Comparison of ENCODE assay signal across 8 mouse cellular contexts in genomic region chr8:106870051-106870450, GRCm38 (mm10). TPM values are rescaled to one million over a fixed set of nuclear protein-coding genes. Genes with fewer than 3 reads are reported as not detected.
DNase-seq lines count a peak whose midpoint lies in the region; ATAC-seq lines count a peak whose summit lies in the region.

Gene Has3, plus strand, starts transcription at chr8:106870242.

- no peak for ATAC-seq in embryonic facial prominence, embryonic 11.5 days (replicated peaks; ENCODE audit: insufficient number of reproducible peaks, low FRiP score, low TSS enrichment, low read depth)
- ATAC-seq in liver, embryonic 13.5 days (ENCODE audit: low read depth): no peak
- no peak for ATAC-seq in erythroid progenitor cell, adult 5-6 weeks (replicated peaks; ENCODE audit: low FRiP score, poor library complexity, severe bottlenecking)

- no peak for DNase-seq in left cerebral cortex, postnatal 4 days
- no peak for DNase-seq in left cerebral cortex, postnatal 10 days (ENCODE audit: extremely low spot score in 1 of 2, low spot score in 2 of 2)
- DNase-seq in embryonic facial prominence, embryonic 11.5 days (ENCODE audit: low spot score): peak; percentile 49
- DNase-seq in hindbrain, embryonic 10.5 days (ENCODE audit: low spot score): peak; percentile 32
- DNase-seq in liver, embryonic 13.5 days: no peak
- DNase-seq in right cerebral cortex, postnatal 4 days: peak; percentile 52
- no peak for DNase-seq in layer of hippocampus, postnatal 36 days

- no peaks in the 10 kb centered on the region for H3K36me3 ChIP-seq in embryonic facial prominence, embryonic 11.5 days (replicated peaks; ENCODE audit: control insufficient read depth, insufficient read depth, low read depth, low read length)
- H3K36me3 ChIP-seq in hindbrain, embryonic 10.5 days: peaks cover 14% of the 10 kb centered on the region
- peaks cover 8% of the 10 kb centered on the region for H3K36me3 ChIP-seq in liver, embryonic 13.5 days

- WGBS in embryonic facial prominence, embryonic 11.5 days: under 1% methylated on average over 18 of the region's 18 CpGs
- 2% methylated on average over 18 of the region's 18 CpGs for WGBS in hindbrain, embryonic 10.5 days
- WGBS in liver, embryonic 13.5 days (ENCODE audit: insufficient replicate concordance): 2% methylated on average over 18 of the region's 18 CpGs

- intact Hi-C loops in left cerebral cortex, postnatal 4 days (cut with DNase I): loop anchor here (5.0 kb wide), 1 partner anchor 153 kb away; no protein-coding TSS in a partner anchor
- intact Hi-C loops in left cerebral cortex, postnatal 10 days (cut with DNase I): loop anchor here (5.0 kb wide), 1 partner anchor 153 kb away; no protein-coding TSS in a partner anchor

- no peaks in the 10 kb centered on the region for H3K9me3 ChIP-seq in embryonic facial prominence, embryonic 11.5 days (replicated peaks; ENCODE audit: control insufficient read depth, low read length)
- no peaks in the 10 kb centered on the region for H3K9me3 ChIP-seq in hindbrain, embryonic 10.5 days
- no peaks in the 10 kb centered on the region for H3K9me3 ChIP-seq in liver, embryonic 13.5 days (replicated peaks)

- H3K9ac ChIP-seq in embryonic facial prominence, embryonic 11.5 days (replicated peaks; ENCODE audit: low read length): peak within 1 kb of the TSS; percentile 47
- H3K9ac ChIP-seq in liver, embryonic 13.5 days: peak within 1 kb of the TSS; percentile 39; the same call in 1 of the 2 replicates

- H3K27ac ChIP-seq in embryonic facial prominence, embryonic 11.5 days (replicated peaks; ENCODE audit: low read depth, low read length): no peak within 1 kb of the TSS
- peak within 1 kb of the TSS; percentile 79 for H3K27ac ChIP-seq in hindbrain, embryonic 10.5 days
- H3K27ac ChIP-seq in liver, embryonic 13.5 days: no peak within 1 kb of the TSS

- H3K4me3 ChIP-seq in embryonic facial prominence, embryonic 11.5 days (ENCODE audit: low read depth, low read length): peak within 1 kb of the TSS; percentile 46
- peak within 1 kb of the TSS; percentile 65 for H3K4me3 ChIP-seq in hindbrain, embryonic 10.5 days
- peak within 1 kb of the TSS; percentile 53 for H3K4me3 ChIP-seq in liver, embryonic 13.5 days (replicated peaks)

- H3K27me3 ChIP-seq in embryonic facial prominence, embryonic 11.5 days (ENCODE audit: control insufficient read depth, insufficient read depth, low read length): peaks cover 12% of the 10 kb centered on the region
- peaks cover 76% of the 10 kb centered on the region for H3K27me3 ChIP-seq in hindbrain, embryonic 10.5 days (ENCODE audit: insufficient read depth, poor library complexity, severe bottlenecking)
- H3K27me3 ChIP-seq in liver, embryonic 13.5 days: peaks cover 81% of the 10 kb centered on the region

- H3K4me2 ChIP-seq in embryonic facial prominence, embryonic 11.5 days (ENCODE audit: low read depth, low read length): peak within 1 kb of the TSS; percentile 95
- peak within 1 kb of the TSS; percentile 68 for H3K4me2 ChIP-seq in liver, embryonic 13.5 days

- peaks cover 9% of the 10 kb centered on the region for H3K4me1 ChIP-seq in embryonic facial prominence, embryonic 11.5 days (ENCODE audit: control insufficient read depth, insufficient read depth, low read length)
- H3K4me1 ChIP-seq in hindbrain, embryonic 10.5 days (replicated peaks): peaks cover 39% of the 10 kb centered on the region
- H3K4me1 ChIP-seq in liver, embryonic 13.5 days (replicated peaks): peaks cover 30% of the 10 kb centered on the region

RNA-seq across cellular contexts. Expression of gene Has3, which starts in this region (rescaled TPM):
- 10 to 100 TPM; 16.7 to 17.7 TPM for total RNA-seq in left cerebral cortex, postnatal 4 days (2021)
- total RNA-seq in left cerebral cortex, postnatal 10 days (2021): 1 to 10 TPM; 5.6 to 6.1 TPM
- 0.18 and 0.31 TPM in 2 replicates for polyA plus RNA-seq in embryonic facial prominence, embryonic 11.5 days (2014; fragmentation: Nextera tagmentation; extraction: Ambion mirVana)
- 0.04 and 0.13 TPM in 2 replicates for polyA plus RNA-seq in hindbrain, embryonic 10.5 days (2016; fragmentation: Nextera tagmentation; extraction: Ambion mirVana)
- polyA plus RNA-seq in liver, embryonic 13.5 days (2015; fragmentation: Nextera tagmentation; extraction: Ambion mirVana): 0.02 TPM in 1 of 2 replicates, not detected in the other
- not detected in 2 replicates for total RNA-seq in erythroid progenitor cell, adult 5-6 weeks (2015; ENCODE audit: low replicate concordance)
- 0.51 TPM in 1 of 2 replicates, not detected in the other for total RNA-seq in erythroid progenitor cell, adult 5-6 weeks (2017; ENCODE audit: low replicate concordance)
- total RNA-seq in layer of hippocampus, postnatal 36 days (2021): 1 to 10 TPM; 1.5 to 1.9 TPM

Comparison
In these comparisons a context has a peak if more than half of its experiments do, and no peak if none do; other contexts are left out.
1. Peak in DNase-seq, H3K4me3 ChIP-seq, H3K9ac ChIP-seq and H3K4me2 ChIP-seq in embryonic facial prominence, embryonic 11.5 days; RNA of the gene not detected or under 1 TPM.
2. Peak in DNase-seq, H3K4me3 ChIP-seq and H3K27ac ChIP-seq in hindbrain, embryonic 10.5 days; RNA of the gene not detected or under 1 TPM.